Mouse (Mus musculus) splenic B cell, adult 2 months (primary cell): ENCODE results near the gene Keap1.

Experiments
- DNase-seq: peaks from one replicate; pipeline ENCODE4 v3.0.0-alpha.2; 2011; ENCODE audit warnings: low read depth, low spot score
- H3K27me3 ChIP-seq: 2 replicates; pipeline ENCODE4 v1.6.1; 2012; ENCODE audit warnings: mild to moderate bottlenecking, low read length, moderate library complexity, mixed read lengths; ENCODE audit not compliant: control insufficient read depth, poor library complexity, insufficient read depth, severe bottlenecking
- H3K36me3 ChIP-seq: 2 replicates; pipeline ENCODE4 v1.6.1; 2012; ENCODE audit warnings: mild to moderate bottlenecking, low read length, moderate library complexity, mixed read lengths; ENCODE audit not compliant: control insufficient read depth, poor library complexity, insufficient read depth, severe bottlenecking

Keap1 gene

DNA sequence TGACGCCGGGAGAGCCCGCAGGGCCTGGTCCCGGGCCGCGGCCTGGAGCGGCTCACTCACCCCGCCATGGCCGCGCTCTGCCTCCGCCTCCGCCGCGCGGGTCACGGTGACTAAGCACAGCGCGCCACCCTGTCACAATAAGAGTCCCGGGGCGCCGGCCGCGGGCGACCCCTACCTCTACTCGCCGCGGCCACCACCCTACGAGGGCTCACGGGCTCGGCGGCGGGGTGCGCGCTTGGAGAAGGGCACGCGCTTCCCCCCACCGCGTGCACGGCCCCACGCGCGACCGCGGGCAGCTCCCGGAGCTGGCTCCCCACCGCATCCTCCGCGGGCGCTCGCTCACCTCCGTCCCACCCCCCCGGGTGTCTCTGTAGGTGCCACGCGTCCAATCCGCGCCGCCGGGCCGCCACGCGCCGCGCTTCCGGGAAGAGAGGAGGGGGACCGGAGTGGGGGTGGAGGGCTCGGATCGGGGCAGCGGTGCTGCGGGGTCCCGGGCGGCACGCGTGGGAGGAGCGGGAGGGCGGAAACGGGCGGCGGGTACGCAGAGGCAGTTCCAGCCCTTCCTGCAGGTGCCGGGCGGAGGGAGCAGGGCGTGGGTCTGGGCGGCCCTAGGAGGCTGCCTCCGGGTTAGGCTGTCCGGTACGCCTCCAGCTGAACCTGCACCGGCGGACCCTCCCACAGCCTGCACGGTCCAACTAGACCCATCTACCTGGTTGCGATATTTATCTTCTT lies at the start of gene Keap1:
Keap1 (minus strand) TSS at position 629 of the 732 bp plus-strand sequence.
- H3K27me3 ChIP-seq, result no peaks in the 10 kb centered on the region; the same call in 1 of the 2 replicates
- DNase-seq, result peak; percentile 73

DNA sequence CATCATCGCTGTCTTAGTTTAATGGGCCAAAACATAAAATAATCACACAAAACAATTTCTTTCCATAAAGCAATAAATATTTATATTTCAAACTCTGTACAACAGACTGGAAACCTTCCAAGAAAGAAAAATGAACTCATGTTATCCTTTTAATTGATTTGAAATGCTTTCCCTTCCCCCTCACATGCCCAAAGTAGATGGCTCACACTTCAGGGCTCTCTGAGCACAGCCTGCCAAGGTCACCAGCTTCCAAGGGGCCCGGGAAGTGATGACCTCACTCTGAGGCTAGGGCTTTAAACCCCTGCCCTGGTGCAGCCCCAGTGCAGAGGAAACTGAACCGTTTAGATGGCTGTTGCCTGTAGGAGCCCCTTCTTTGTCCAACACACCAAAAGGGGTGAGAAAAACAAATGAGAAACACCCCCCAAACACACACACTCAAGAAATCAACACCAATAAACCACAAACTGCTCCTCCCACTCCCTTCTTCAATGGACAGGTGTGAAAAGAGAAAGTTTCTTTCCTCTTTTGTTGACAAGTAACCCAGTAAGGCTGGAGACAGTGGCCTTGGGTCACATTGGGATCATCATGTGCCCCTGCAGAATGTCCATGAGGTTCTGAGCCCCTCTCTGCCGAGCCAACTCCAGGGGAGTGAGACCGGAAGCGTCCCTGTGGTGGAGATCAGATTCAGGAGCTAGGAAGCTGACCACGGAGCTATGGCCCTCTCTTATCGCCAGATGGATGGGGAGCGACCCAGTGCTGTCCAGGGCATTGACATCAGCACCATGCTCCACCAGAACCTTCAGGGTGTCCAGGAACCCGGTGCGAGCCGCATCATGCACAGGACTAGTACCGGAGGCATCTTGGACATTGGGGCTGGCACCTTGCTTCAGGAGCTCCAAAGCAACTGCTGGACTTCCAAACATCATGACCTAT lies 49.5 kb upstream of the Keap1 start:
- peaks cover 6% of the 10 kb centered on the region; the same call in 1 of the 2 replicates for H3K36me3 ChIP-seq
- no peaks in the 10 kb centered on the region for H3K27me3 ChIP-seq
- peak; percentile 64 for DNase-seq

More for the DNA sequence above, at the start of gene Keap1:
- peaks cover 3% of the 10 kb centered on the region; the same call in 1 of the 2 replicates for H3K36me3 ChIP-seq

DNA sequence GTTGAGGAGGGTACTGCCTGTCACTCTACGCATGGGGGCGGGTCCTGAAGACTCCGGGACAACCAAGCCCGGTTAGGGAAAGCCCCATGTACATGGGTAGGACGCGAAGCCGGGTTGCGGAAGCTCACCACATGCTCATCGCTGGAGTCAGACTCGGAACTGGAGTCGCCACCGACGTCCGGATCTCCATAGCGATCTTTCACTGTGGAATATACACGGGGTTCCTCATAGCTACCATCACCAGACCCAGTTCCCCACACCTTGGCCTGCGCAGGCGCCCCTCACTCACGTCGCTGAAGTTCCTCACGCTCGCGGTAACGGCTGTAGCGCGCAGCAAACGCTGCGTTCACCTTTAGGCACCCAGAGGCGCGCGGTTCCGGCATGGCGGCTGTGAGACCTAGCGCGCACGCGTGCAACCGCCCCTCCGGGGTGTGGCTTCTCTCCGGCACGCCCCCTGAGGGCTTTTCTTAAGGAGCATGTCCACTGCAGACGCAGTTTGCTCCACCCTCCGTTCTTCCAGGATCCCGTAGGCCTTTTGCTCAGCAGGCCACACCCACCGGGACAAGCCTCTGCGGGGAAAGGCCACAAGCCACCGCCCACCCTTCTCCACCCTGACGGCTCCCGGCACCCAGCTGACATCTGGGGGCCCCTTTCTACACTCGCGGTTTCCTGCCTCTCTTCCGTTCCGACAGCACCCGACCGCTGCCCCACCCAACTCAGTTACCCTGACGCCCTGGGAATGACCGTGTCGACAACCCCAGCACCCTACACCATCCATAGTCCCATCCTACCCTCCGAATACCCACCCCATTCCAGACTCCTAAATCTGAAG lies 48.6 kb upstream of the Keap1 start, which contains the start of gene Kri1:
Kri1 (minus strand) TSS at position 399 of the 832 bp plus-strand sequence.
- Histone ChIP-seq H3K27me3 (no peaks in the 10 kb centered on the region), H3K36me3 (peaks cover 6% of the 10 kb centered on the region; the same call in 1 of the 2 replicates)
- peak; percentile 95 for DNase-seq

DNA sequence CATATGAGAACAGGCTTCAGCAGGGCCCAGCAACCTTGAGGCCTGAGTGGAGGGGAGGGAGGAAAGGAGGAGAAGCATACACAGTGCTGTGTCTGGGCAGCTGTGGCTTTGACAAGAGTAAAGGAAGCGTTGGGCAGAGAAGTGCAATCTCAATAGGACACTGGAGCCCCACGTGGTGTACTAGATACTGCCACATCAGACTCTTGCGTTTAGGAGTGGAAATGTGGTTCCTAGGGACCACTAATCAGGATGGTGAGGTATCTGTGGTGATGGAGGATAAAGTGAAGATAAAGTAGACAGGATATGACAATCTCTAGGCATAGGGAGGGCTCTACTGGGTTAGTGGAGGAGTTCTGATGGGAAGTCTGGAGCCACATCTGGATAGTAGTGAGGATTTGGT lies 47.6 kb upstream of the Keap1 start:
- no peaks in the 10 kb centered on the region for H3K27me3 ChIP-seq
- H3K36me3 ChIP-seq, result peaks cover 6% of the 10 kb centered on the region; the same call in 1 of the 2 replicates
- DNase-seq, result peak; percentile 28

DNA sequence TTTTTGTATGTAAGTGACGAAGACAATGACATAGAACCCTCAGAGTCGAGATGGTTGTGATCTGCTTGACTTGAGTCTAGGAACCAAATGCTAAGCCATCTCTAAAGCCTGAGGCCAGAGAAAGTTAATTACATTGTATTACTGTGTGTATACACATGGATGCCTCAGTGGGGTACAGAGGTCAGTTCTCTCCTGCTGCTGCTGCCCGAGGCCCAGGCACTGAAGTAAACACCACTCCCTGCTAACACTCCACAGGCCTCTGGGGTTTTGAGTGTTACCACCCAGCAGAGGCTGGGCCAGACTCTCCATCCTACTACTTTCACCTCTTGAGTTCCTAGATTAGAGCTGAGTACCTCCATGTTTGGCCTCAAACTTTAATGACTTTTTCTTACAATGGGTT lies 44.8 kb upstream of the Keap1 start:
- no peak for DNase-seq
- Histone ChIP-seq H3K27me3 (no peaks in the 10 kb centered on the region), H3K36me3 (peaks cover 9% of the 10 kb centered on the region; the same call in 1 of the 2 replicates)

DNA sequence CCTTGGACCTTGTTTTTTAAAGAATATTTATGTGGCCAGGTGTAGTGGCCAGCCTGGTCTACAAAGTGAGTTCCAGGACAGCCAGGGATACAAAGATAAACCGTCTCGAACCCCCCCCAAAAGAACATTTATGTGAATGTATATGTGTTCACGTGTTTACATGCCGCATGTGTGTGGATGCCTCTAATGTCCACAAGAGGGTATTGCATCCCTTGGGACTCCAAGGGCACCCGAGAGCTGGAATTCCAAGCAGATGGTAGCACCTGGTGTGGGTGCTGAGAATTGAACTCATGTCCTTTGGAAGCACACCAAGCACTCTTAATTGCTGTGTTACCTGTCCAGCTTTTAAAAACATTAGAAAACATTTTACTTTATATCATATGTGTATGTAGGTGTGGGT lies 44.4 kb upstream of the Keap1 start:
- no peak for DNase-seq
- H3K27me3 ChIP-seq, result no peaks in the 10 kb centered on the region
- peaks cover 9% of the 10 kb centered on the region; the same call in 1 of the 2 replicates for H3K36me3 ChIP-seq

DNA sequence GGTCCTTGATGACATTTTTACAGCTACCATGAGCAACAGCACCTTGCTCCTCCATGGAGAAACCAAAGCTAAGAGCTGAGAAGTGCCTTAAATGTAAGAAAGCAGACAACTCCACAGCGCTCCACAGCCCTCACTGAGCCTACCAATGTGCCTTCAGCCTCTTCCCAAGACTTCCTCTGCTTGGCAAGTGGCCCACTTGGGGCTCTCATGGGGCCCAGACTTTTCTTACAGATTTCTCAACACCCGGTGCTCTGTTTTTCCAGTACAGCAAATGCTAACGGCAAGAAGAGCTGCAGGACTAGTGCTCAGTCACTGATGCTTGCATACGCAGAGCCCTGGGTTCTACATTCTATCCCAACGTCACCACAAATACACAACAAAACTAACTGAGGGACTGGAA lies 38.6 kb upstream of the Keap1 start:
- Histone ChIP-seq H3K27me3 (no peaks in the 10 kb centered on the region), H3K36me3 (peaks cover 7% of the 10 kb centered on the region)

DNA sequence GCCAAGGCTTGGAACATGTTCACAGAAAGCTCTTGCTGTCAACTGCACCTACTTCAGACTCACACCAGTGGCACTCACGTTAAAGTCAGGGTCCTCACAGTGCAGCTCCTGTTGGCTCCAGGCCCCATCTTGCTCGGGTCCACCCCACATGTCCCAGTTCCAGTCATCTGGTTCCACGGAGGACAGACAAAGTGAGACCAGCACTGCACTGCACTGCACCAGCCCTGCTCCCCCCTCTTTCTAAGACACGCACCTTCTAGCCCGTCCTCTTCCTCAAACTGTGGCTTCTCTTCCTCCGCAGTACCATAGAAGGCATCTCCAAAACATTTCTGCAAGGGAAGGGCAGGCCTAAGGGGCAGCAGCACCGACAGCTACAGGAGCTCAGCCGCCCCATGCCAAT lies 37.1 kb upstream of the Keap1 start:
- DNase-seq, result no peak
- Histone ChIP-seq H3K27me3 (no peaks in the 10 kb centered on the region), H3K36me3 (peaks cover 11% of the 10 kb centered on the region)

More for the DNA sequence above, 38.6 kb upstream of the Keap1 start:
- DNase-seq, result no peak

DNA sequence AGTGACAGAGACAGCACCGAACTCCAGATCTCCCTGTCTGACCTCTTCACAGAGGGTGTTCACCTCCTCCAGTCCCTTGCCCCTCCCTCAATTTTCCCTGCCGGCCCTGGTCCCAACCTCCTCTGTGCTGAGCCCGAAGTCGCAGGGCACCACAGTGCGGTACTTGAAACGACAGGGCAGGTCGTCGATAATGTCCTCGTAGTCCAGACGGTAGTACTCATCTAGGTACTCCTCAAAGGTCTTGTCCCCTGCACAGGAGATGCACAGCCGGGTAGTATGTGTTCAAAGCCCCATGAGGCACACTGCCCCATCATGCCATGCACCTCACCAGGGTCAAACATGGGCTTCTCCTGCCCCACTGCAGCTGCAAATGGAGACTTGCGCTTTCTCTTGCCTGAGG lies 36.6 kb upstream of the Keap1 start:
- no peak for DNase-seq
- H3K27me3 ChIP-seq, result no peaks in the 10 kb centered on the region
- peaks cover 9% of the 10 kb centered on the region for H3K36me3 ChIP-seq

DNA sequence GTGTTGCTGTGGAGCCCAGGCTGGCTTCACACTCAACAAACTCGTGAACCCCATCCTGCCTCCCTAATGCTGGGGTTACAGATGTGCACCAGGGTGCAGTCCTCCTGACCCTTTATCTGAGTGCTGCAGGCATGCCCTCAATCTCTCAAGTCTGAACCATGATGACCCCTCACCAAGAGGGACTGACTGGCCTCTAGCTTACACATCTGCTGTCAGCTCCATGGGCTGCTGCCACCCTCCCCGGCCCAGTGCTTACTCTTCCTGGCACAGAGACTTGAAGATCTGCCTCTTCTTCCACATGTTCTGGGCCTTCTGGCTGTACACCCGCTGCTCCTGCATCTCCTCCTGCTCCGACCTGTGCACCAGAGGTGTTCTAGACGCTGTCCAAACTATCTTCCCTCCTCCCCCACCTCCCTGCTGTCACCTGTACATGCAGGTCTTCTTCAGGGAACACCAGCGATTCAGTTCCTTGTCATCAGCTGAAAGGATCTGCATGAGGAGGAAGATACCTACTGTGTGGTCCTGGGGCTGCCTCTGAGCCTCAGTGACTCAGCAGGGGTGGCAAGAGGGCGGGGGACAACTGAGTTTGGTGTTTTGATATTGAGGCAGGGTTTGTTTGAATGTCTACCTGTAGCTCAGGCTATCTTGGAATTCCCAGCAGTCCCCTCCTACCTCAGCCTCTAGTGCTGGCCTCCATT lies 36.0 kb upstream of the Keap1 start:
- no peak for DNase-seq
- Histone ChIP-seq H3K36me3 (peaks cover 9% of the 10 kb centered on the region), H3K27me3 (no peaks in the 10 kb centered on the region)

DNA sequence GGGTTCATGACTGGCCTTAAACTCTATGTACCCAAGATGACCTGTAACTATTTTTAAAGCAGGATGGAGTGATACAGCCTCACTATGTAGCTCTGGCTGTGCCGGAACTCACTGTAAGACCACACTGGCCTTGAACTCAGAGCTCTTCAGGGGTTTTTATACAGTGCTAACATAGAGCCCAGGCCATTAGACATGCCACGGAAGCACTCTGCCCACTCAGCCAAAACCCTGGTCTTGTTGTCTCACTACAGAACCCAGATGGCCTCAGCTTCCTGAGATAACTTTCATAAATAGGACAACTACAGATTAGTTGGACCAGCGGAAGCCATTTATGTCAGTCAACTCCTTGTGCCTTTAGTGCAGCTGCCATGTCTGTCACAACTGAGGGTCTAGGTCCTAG lies 35.2 kb upstream of the Keap1 start:
- no peak for DNase-seq
- H3K36me3 ChIP-seq, result peaks cover 9% of the 10 kb centered on the region
- H3K27me3 ChIP-seq, result no peaks in the 10 kb centered on the region

DNA sequence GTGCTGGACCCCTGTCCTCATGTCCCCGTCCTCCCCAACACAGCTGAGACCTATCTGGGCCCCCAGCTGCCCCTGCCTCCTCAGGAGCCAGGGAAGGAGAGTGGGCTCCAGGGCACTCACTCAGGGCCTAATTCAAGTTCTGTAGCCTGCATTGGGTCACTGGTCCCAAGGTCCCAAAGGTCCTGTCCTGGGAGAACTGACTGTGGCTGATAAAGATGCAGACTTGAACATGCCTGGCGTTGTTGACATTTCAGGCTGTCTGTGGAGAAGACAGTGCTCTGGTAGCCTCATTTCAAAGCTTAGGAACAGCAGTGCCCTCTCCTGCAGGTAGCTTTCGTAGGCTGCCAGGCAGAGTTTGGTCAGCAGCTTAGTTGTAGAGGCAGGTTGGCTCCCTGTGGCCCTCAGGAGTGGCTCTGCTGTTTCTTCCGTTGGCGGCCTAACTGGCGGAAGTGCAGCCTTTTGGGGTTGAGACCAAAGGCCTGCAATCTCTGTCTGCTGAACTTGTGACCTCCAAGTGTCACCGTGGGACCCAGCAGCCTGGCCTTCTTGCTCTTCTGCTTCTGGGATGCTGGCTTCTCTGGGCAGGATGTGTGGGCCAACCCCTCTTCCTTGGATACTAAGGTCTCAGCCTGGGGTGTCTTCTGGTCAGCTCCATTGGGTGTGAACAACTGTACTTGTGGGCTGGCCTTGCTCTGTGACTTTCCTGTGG lies 34.5 kb upstream of the Keap1 start:
- no peak for DNase-seq
- Histone ChIP-seq H3K27me3 (no peaks in the 10 kb centered on the region), H3K36me3 (peaks cover 12% of the 10 kb centered on the region)

DNA sequence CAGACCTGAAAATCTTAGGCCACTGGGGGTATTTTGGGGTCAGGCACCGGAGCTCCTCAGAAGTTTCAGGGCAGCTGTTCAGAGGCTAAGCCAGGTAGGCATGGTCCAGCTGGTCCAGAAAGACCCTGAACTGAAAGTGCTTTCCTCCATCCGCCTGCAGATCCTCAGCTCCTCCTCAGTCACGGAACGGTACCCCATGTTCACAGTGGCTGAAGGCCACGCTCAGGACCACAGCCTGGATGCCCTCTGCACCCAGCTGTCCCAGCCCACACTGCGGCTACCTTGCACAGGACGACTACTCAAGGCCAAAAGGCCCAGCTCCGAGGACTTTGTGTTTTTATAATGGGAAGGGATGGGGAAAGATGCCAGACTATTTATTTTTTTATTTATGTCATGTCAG lies 33.9 kb upstream of the Keap1 start:
- peaks cover 16% of the 10 kb centered on the region for H3K36me3 ChIP-seq
- no peak for DNase-seq
- H3K27me3 ChIP-seq, result no peaks in the 10 kb centered on the region
